Mouse (Mus musculus): ENCODE measurements around the gene Gm20388. TPM values are rescaled to one million over a fixed set of nuclear protein-coding genes. Genes with fewer than 3 reads are reported as not detected.

Gm20388 gene
- polyA plus RNA-seq, 1 experiment from 2014 or later = 3.6 TPM

- no peaks in the 10 kb centered on the region for H3K9me3 ChIP-seq
- no peak overlapping the region for H3K4me3 ChIP-seq
- WGBS = 88% methylated on average over 16 of the region's 16 CpGs
- no peaks in the 10 kb centered on the region for H3K36me3 ChIP-seq (replicated peaks)
- H3K4me1 ChIP-seq = peaks cover 17% of the 10 kb centered on the region
- no peaks in the 10 kb centered on the region; the same call in 1 of the 2 replicates for H3K27me3 ChIP-seq (replicated peaks; ENCODE audit: low read depth, poor library complexity, severe bottlenecking)
- DNase-seq (ENCODE audit: low spot score) = no peak
- no peak overlapping the region for H3K27ac ChIP-seq (replicated peaks)
These were observed 2329.8 kb downstream of the Gm20388 start for GRCm38 (mm10) chr8:122240241-122241026.

- Histone ChIP-seq H3K36me3 (replicated peaks) (no peaks in the 10 kb centered on the region), H3K27ac (replicated peaks) (no peak overlapping the region), H3K9me3 (no peaks in the 10 kb centered on the region), H3K4me3 (no peak overlapping the region), H3K4me1 (peaks cover 31% of the 10 kb centered on the region), H3K27me3 (replicated peaks; ENCODE audit: low read depth, poor library complexity, severe bottlenecking) (0 out of 2 replicates have a peak, but pooled peaks cover 4% of the 10 kb centered on the region)
- 81% methylated on average over 4 of the region's 4 CpGs for WGBS
- DNase-seq (ENCODE audit: low spot score) = no peak
These were observed 2332.7 kb downstream of the Gm20388 start for GRCm38 (mm10) chr8:122243310-122243709.

DNA sequence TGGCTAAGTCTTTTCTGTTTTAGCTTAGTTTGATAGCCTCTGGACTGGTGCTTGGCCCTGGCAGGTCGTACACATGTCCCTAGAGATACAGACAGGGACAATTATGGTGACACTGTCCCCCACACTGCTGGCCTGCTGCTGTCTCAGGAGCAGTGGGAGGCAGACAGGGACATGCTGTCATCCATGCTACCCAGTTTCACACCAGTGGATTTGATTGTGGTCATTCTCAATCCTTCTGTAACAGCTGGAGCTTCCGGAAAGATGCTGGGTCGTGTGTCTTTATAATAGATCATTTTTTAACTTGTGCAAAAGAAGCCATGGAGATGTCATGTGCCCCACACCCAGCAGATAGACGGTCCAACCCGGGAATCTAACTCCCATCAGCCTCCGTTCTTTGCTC lies 2334.5 kb downstream of the Gm20388 start:
- no peak overlapping the region for H3K27ac ChIP-seq (replicated peaks)
- no peaks in the 10 kb centered on the region for H3K9me3 ChIP-seq
- 84% methylated on average over 6 of the region's 6 CpGs for WGBS
- 0 out of 2 replicates have a peak, but pooled peaks cover 4% of the 10 kb centered on the region for H3K27me3 ChIP-seq (replicated peaks; ENCODE audit: low read depth, poor library complexity, severe bottlenecking)
- no peaks in the 10 kb centered on the region for H3K36me3 ChIP-seq (replicated peaks)
- peaks cover 22% of the 10 kb centered on the region for H3K4me1 ChIP-seq
- no peak overlapping the region for H3K4me3 ChIP-seq
- no peak for DNase-seq (ENCODE audit: low spot score)

GRCm38 (mm10) chr8:122246257-122247211 lies 2335.9 kb downstream of the Gm20388 start:
- DNase-seq (ENCODE audit: low spot score) = peak; percentile 57
- H3K27me3 ChIP-seq (replicated peaks; ENCODE audit: low read depth, poor library complexity, severe bottlenecking) = 0 out of 2 replicates have a peak, but pooled peaks cover 4% of the 10 kb centered on the region
- 34% methylated on average over 12 of the region's 12 CpGs for WGBS

GRCm38 (mm10) chr8:122251739-122252138 lies 2341.1 kb downstream of the Gm20388 start:
- H3K4me1 ChIP-seq = peaks cover 20% of the 10 kb centered on the region
- no peak for DNase-seq (ENCODE audit: low spot score)
- H3K9me3 ChIP-seq = no peaks in the 10 kb centered on the region
- H3K36me3 ChIP-seq (replicated peaks) = no peaks in the 10 kb centered on the region
- no peak overlapping the region for H3K4me3 ChIP-seq
- peaks cover 29% of the 10 kb centered on the region; the same call in 1 of the 2 replicates for H3K27me3 ChIP-seq (replicated peaks; ENCODE audit: low read depth, poor library complexity, severe bottlenecking)
- no peak overlapping the region for H3K27ac ChIP-seq (replicated peaks)
- 80% methylated on average over 1 of the region's 1 CpGs for WGBS

More at GRCm38 (mm10) chr8:122246257-122247211, 2335.9 kb downstream of the Gm20388 start:
- Histone ChIP-seq H3K36me3 (replicated peaks) (no peaks in the 10 kb centered on the region), H3K4me1 (peaks cover 22% of the 10 kb centered on the region), H3K9me3 (no peaks in the 10 kb centered on the region), H3K27ac (replicated peaks) (peak overlapping the region; percentile 26; the same call in 1 of the 2 replicates), H3K4me3 (no peak overlapping the region)

DNA sequence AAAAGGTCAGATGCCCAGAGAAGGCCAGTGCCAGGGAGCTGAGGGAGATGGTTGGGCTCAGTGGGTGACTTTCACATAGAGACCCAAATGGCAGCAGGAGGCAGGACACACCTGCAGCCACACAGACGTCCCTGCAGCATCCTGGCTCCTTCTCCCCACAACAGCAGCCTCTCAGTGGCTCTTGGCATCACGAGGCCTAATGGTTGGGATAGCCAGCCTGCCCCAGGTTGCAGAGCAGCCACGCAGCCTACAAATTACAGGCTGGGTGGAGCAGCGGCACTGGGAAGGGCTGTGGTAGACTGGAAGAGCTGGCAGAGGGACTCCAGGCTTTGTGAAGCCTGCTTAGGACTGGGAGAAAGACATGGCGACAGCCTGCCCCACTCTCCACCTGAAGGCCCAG lies 2341.7 kb downstream of the Gm20388 start:
- 61% methylated on average over 5 of the region's 5 CpGs for WGBS
- Histone ChIP-seq H3K4me3 (no peak overlapping the region), H3K9me3 (no peaks in the 10 kb centered on the region), H3K27me3 (replicated peaks; ENCODE audit: low read depth, poor library complexity, severe bottlenecking) (peaks cover 29% of the 10 kb centered on the region; the same call in 1 of the 2 replicates), H3K36me3 (replicated peaks) (no peaks in the 10 kb centered on the region), H3K4me1 (peaks cover 14% of the 10 kb centered on the region), H3K27ac (replicated peaks) (no peak overlapping the region)
- DNase-seq (ENCODE audit: low spot score) = no peak

- 43% methylated on average over 2 of the region's 2 CpGs for WGBS
- Histone ChIP-seq H3K4me3 (no peak overlapping the region), H3K36me3 (replicated peaks) (no peaks in the 10 kb centered on the region), H3K27me3 (replicated peaks; ENCODE audit: low read depth, poor library complexity, severe bottlenecking) (peaks cover 50% of the 10 kb centered on the region), H3K27ac (replicated peaks) (no peak overlapping the region), H3K4me1 (peaks cover 17% of the 10 kb centered on the region), H3K9me3 (no peaks in the 10 kb centered on the region)
- DNase-seq (ENCODE audit: low spot score) = peak; percentile 84
These were observed 2348.7 kb downstream of the Gm20388 start for GRCm38 (mm10) chr8:122259351-122259750.

DNA sequence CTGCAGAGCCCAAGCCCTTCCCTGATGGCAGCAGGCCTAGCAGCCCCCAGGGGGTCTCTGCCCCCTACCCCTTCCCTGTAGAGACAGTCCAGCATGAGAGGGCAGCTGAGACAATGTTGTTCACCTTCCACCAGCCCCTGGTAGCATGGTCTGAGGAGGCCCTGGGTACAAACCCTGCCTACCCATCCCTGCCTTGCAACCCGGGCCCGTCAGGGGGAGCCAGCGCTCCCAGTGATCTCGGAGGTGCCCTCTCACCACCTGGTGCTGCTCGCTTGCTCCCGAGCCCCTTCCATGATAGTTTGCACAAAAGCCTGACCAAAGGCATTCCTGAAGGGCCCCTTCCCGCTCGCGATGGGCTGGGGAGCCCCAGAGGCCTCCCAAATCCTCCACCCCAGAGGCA lies 2350.1 kb downstream of the Gm20388 start:
- WGBS = 45% methylated on average over 9 of the region's 9 CpGs
- H3K9me3 ChIP-seq = no peaks in the 10 kb centered on the region
- H3K4me1 ChIP-seq = peaks cover 20% of the 10 kb centered on the region
- no peak for DNase-seq (ENCODE audit: low spot score)
- peaks cover 54% of the 10 kb centered on the region for H3K27me3 ChIP-seq (replicated peaks; ENCODE audit: low read depth, poor library complexity, severe bottlenecking)
- H3K27ac ChIP-seq (replicated peaks) = 0 out of 2 replicates have a peak overlapping the region, but pooled peaks have one; percentile 22
- no peaks in the 10 kb centered on the region for H3K36me3 ChIP-seq (replicated peaks)
- H3K4me3 ChIP-seq = no peak overlapping the region

DNA sequence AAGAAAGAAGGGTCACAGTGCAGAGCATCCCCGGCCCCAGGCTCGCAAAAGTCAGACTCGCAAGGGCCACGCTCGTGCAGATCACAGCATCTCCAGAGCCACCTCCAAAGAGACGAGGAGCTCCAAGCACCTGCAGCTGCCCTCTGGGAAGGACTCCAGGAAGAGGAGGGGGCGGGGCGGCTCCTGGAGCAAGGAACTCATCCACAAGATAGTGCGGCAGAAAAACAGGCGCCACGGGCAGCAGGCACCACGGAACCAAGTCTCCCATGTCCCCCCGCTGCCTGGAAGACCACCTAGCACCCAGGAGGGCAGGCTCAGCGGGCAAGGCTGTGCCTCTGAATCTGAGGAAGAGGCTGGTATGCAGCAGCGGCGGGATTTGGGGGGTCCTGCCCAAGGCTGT lies 2352.2 kb downstream of the Gm20388 start:
- Histone ChIP-seq H3K9me3 (no peaks in the 10 kb centered on the region), H3K36me3 (replicated peaks) (no peaks in the 10 kb centered on the region), H3K4me3 (no peak overlapping the region), H3K4me1 (peaks cover 16% of the 10 kb centered on the region; the same call in 1 of the 2 replicates), H3K27me3 (replicated peaks; ENCODE audit: low read depth, poor library complexity, severe bottlenecking) (peaks cover 74% of the 10 kb centered on the region), H3K27ac (replicated peaks) (no peak overlapping the region)
- no peak for DNase-seq (ENCODE audit: low spot score)
- 70% methylated on average over 16 of the region's 16 CpGs for WGBS

DNA sequence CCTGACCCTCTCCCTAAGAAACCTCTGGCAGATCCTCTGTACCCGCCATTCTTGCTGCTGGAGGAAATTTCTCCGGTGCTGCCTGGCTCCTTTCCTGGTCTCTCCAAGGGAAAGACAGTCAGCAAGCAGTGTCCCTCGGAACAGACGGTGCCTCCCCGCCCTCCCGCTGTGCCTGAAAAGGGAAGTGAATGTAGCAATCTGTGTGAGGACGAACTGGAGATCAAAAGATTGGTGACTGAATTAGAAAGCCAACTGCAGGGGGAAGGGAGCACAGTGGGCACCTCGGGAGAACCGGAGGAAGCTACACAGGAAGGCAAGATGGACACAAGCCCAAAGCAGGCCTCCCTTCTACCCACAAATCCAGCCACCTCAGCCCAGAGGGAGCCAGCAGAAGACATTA lies 2353.6 kb downstream of the Gm20388 start:
- no peaks in the 10 kb centered on the region for H3K9me3 ChIP-seq
- H3K36me3 ChIP-seq (replicated peaks) = no peaks in the 10 kb centered on the region
- no peak for DNase-seq (ENCODE audit: low spot score)
- no peak overlapping the region for H3K27ac ChIP-seq (replicated peaks)
- H3K27me3 ChIP-seq (replicated peaks; ENCODE audit: low read depth, poor library complexity, severe bottlenecking) = peaks cover 88% of the 10 kb centered on the region
- WGBS = 37% methylated on average over 9 of the region's 9 CpGs
- H3K4me1 ChIP-seq = peaks cover 25% of the 10 kb centered on the region
- H3K4me3 ChIP-seq = no peak overlapping the region

GRCm38 (mm10) chr8:122265522-122265921 lies 2354.9 kb downstream of the Gm20388 start:
- Histone ChIP-seq H3K27ac (replicated peaks) (no peak overlapping the region), H3K27me3 (replicated peaks; ENCODE audit: low read depth, poor library complexity, severe bottlenecking) (peaks cover 95% of the 10 kb centered on the region), H3K9me3 (no peaks in the 10 kb centered on the region), H3K4me3 (no peak overlapping the region), H3K4me1 (peaks cover 30% of the 10 kb centered on the region), H3K36me3 (replicated peaks) (no peaks in the 10 kb centered on the region)
- WGBS = 84% methylated on average over 8 of the region's 8 CpGs
- no peak for DNase-seq (ENCODE audit: low spot score)

- H3K4me1 ChIP-seq = peaks cover 33% of the 10 kb centered on the region
- 43% methylated on average over 13 of the region's 13 CpGs for WGBS
These were observed 2356.2 kb downstream of the Gm20388 start for GRCm38 (mm10) chr8:122266867-122267266.

More at GRCm38 (mm10) chr8:122266867-122267266, 2356.2 kb downstream of the Gm20388 start:
- no peak overlapping the region for H3K27ac ChIP-seq (replicated peaks)
- H3K27me3 ChIP-seq (replicated peaks; ENCODE audit: low read depth, poor library complexity, severe bottlenecking) = peaks cover 98% of the 10 kb centered on the region
- H3K36me3 ChIP-seq (replicated peaks) = no peaks in the 10 kb centered on the region
- no peak for DNase-seq (ENCODE audit: low spot score)
- no peaks in the 10 kb centered on the region for H3K9me3 ChIP-seq
- no peak overlapping the region for H3K4me3 ChIP-seq

Data from embryonic facial prominence, embryonic 10.5 days (tissue).